Mouse (Mus musculus) erythroblast, embryonic 14.5 days (primary cell): Measurements from ENCODE around the gene Il17rc.

Experiments used
- GATA1 ChIP-seq: IDR thresholded peaks from 2 replicates; pipeline ENCODE4 v1.6.1; 2012; ENCODE audit warnings: low read length, inconsistent platforms, mixed read lengths
- TAL1 ChIP-seq: IDR thresholded peaks from 3 replicates; pipeline ENCODE4 v1.6.1; 2012; ENCODE audit warnings: low read length, inconsistent platforms, mixed read lengths

- TF ChIP-seq GATA1 (no peak), TAL1 (no peak)
These were observed 42.7 kb downstream of the Il17rc start for GRCm38 (mm10) chr6:113513944-113514343.
